Mouse (Mus musculus): ENCODE data around the gene Il34.

Gene Il34

DNA sequence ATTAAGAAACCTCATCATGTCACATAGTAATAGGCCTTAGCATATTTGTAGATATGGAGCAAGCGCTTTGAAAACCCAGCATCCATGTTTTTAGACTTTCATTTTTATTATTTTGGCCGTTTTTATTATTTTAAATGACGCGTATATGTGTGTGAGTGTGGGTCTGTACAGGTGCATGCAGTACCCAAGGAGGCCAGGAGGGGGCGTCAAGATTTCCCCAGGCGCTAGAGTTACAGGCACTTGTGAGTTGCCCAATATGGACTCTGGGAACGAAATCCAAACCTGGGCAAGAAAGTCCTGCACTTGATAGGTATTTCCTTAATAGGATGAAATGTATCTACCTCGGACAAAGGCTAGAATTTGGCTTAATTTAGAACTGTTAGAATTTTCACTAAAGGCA is 30.4 kb downstream of the Il34 start:
- DNase-seq, result no peak

DNA sequence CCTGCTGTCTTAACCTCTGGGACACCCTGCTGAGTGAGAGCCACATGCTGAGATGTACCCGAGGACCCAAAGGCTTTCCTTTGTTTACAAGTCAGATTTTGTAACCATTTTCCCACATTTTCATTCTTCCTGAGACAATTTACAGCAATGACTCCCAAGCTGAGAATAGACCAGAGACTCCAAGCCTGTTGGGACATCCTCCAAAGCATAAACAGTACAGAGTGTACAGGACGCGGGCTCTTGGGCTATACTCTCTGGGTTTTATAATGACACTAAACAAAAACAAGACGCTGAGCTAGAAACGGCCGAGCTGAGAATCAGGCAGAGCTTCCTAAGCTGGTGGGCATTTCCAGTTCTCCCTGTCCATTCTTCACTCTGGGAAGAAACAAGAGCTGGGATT is 31.0 kb downstream of the Il34 start:
- no peak for DNase-seq

DNA sequence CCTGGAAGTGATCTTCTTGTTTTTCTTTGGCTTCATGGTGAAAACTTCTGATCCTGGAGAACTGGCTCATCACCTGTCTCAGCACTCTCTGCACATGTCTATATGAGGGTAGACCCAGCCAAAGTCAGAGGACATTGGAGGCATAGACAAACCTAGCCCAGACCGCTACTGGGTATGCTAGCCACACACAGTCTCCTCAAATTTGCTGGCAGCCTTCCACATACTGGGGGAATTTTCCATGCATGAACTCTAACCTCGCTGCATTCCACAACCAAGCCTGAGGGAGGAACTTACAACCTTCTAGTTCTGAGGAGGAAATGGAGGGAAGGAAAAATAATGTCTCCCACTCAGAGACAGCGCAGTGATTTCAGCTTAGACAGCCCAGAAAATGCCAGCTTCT is 31.7 kb downstream of the Il34 start:
- no peak for DNase-seq

- no peak for DNase-seq
These were observed 33.3 kb downstream of the Il34 start for GRCm38 (mm10) chr8:110772452-110772851.

DNA sequence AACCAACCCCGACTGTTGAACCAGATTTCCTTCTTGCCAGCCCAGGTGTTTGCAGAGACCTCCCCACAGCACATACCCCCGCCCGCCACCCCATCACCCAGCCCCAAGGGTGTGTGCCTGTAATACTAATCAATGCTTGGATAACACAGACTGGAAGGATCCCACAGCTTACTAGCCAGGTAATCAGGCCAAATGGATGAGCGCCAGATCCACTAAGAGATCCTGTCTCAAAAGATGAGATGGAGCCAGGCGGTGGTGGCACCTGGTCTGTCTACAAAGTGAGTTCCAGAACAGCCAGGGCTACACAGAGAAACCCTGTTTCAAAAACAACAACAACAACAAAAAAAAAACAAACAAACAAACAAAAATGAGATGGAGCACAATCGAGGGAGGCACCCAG is 38.5 kb downstream of the Il34 start:
- peak in 1 of 2 experiments; percentile 10 for DNase-seq

DNA sequence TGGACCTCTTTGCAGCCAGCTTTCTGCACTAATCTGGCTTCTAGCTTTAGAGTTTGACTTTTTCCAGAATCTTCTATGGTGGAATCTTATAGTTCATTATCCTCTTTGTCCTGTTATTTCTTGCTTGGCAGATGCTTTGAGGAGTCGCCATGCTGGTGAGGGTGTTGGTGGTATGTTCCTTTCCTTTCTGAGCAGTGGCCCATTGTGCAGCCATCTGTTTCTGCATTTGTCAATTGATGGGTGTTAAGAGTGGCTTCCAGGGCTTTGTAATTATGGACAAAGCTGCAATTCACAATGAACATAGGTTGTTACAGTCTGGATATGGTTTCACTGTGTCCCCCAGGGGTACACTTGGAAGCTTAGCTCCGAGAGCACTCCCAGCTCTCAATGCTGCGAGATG is 41.1 kb downstream of the Il34 start:
- peak; percentile 32 to 38 for DNase-seq

DNA sequence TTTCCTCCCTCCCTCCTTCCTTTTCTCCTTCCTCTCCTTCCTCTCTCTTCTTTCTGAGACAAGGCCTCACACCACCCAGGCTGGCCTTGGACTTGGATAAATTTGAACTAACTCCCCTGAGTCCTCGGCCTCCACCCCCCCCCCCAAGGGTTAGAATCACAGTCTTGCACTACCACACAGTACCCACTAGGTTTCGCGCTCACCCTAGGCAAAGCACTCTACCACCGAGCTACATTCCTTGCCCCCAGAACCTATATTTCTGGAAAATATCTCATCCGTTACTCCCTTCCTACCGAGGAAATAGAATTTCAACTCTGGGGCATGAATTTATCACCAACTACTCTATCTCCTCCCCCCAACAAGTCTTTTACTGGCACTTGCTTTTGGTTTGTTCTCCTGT is 43.7 kb downstream of the Il34 start:
- DNase-seq, result no peak

GRCm38 (mm10) chr8:110761185-110761584 is 44.5 kb downstream of the Il34 start:
- DNase-seq, result no peak

DNA sequence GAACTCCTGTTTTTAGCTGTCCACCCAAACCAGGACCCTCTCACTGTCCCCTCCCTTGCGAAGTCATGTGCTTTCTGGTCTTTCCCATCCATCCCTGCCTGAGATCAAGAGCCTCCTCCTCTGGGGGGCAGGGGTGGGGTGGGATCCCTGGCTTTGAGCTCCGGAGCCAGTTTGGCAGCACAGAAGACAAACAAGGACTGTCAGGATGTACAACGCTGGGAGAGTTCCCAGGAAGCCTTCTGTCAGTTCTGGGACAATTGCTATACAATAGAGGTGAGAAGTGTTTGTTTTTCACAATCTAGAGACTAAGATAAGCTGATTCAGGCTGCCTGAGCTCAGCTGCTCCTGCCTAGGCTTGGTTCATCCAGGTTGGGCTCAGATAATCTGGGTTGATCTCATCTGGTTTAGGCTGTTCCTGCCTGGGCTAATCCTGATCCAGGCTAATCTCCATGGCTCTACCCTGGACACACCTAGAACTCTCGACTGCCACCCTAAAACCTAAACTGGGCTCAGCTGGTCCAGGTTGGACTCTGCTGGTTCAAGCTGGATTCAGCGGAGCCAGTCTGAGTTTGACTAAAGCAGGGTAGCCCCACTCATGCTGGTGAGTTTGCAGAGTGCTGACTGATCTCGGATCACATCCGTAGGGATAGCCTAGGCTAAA is 45.3 kb downstream of the Il34 start:
- DNase-seq, result no peak

DNA sequence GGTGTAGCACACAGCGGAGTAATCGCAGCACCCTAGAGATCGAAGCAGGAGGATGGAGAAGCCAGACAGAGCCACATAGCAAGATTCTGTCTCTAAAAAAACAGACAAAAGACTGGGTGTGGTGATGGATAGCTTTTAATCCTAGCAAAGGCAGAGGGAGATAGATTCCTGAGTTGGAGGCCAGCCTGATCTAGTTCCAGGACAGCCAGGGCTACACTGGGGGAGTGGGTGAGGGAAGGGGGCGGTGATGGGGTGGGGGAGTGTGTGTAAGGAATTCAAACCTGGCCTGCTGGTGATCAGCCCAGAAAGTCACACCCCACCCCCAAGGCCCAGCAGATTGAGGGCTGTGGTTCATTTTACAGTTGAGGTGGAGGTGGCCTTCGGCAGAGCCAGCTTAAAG is 49.5 kb downstream of the Il34 start:
- DNase-seq, result no peak

DNA sequence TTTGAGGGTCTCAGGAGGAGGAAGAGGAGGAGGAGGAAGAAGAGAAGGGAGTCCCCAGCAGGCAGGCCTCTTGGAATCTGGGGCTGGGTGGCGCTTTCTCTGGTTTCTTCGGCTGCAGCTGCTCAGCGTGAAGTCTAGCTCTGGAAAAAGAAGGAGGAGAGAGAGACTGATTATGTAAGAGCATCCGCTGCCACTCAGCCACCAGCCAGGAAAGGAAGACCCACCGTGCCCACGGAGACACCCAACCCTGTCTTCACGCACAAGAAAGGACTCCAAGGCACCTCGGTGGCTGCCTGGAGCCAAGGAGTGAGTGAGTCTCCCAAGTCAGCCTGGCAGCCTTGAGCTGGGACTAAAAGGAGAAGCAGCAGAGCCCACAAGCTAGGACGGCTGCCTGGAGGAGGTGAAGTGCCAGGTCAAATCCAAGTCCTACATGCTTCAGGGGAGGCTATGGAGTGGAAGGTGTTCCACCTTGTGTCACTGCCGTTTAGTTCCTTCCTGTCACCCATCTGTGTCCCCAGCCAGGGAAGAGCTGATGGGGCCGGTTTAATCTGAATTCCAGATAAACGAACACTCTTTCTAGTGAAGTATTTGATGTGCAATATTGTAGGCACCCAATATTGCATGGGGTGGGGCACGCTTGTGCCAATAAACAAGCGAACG is 50.1 kb downstream of the Il34 start:
- DNase-seq, result no peak

GRCm38 (mm10) chr8:110754713-110755112 is 51.0 kb downstream of the Il34 start:
- no peak for DNase-seq

- no peak for DNase-seq
These were observed 54.2 kb downstream of the Il34 start for GRCm38 (mm10) chr8:110751490-110751889.

DNA sequence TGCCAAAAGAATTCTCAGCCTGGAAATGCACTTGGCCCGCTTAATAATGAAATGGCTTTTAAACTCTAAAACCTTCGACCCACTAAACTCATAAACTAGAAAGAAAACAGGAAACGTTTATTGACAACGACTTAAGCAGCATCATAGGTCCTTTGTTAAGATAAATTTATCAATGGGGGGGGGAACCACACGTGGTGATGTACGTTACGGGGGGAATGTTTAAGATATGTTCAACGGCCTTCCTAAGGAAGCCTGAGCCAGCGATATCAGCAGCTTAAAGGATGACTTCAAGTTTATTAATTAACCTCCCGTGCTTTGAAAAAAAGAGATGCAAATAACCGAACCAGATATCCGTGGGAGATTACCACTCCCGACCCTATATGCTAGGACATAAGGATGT is 55.5 kb downstream of the Il34 start:
- DNase-seq, result no peak

DNA sequence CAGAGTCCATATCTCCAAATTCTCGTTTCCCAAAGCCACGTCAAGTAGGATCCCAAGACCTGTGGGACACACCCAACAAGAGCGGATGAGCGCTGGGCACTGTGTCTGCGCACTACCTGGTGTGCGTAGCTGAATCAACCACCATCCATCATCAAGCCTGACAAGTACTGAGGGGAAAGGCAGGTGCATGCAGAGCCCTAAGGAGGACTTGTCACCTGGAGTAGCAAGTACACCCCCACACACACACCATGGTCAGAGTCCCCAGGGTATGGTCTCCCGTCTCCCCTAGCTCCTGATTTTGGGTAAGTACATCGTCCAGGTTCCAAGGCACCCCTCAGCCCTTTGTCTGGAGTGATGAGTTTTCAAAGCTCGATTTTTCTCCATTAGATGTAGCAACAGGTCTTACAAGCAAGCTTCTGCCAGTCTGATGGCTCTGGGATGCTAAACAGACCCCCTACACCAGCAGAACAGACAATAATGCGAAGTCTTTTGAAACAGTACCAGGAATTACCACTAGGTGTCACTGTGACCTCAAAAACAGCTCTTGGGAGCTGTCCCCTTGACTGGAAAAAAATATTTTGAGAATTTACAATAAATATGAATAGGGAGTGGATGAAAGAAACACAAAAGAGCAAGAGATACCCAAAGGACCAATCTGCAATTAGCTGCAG is 56.1 kb downstream of the Il34 start:
- no peak for DNase-seq

DNA sequence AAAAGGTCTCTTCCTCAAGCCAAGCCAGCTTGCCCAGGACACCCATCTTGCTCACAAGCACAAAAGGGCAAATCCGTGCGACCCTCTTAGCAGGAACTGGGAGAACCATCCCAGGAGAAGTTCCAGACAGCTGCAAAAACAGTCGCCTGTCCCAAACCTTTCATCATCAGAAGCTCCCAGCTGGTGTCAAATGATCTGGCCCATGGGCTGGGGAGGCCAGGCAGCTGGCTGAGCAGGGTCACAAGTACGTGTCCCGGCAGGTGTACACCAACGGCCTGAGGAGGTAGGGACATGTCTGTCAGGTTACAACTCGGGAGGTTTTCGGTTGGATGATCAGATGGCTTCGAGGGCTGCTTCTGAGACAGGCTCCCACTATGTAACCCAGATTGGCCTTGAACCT is 59.1 kb downstream of the Il34 start:
- DNase-seq, result no peak

DNA sequence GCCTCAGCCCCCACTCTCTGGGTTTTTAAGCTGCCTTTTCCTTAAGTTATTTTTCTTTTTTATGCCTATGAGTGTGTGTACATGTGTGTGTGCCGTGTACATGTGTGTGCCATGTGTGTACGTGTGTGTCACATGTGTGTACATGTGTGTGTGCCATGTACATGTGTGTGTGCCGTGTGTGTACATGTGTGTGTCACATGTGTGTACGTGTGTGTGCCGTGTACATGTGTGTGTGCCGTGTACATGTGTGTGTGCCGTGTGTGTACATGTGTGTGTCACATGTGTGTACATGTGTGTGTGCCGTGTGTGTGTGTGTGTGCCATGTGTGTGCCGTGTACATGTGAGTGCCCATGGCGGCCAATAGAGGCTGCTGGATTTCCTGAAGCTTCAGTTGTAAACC is 60.6 kb downstream of the Il34 start:
- DNase-seq, result no peak

DNA sequence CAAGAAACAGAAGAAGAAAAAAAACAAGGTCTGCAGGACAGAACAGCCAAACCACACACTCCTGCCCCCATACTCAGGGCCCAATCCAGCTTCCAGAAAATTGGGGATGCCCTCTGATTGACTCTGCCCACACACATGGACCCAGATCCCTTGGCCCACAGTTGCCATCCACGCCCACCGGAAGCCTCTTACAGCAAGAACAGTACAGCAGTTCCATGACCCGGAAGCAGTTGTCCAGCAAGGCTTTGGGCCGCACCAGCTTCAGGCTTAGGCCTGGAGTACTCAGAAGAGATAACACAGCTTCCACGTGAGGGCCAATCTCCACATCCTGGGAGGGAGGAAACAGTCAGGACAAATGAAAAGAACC is 63.3 kb downstream of the Il34 start:
- no peak for DNase-seq

GRCm38 (mm10) chr8:110741816-110742451 is 63.8 kb downstream of the Il34 start:
- peak; percentile 12 to 43 for DNase-seq

- DNase-seq, result no peak
These were observed 65.0 kb downstream of the Il34 start for GRCm38 (mm10) chr8:110740629-110741175.

- DNase-seq, result peak in 1 of 2 experiments; percentile 24
These were observed 67.0 kb downstream of the Il34 start for GRCm38 (mm10) chr8:110738591-110739195.

DNA sequence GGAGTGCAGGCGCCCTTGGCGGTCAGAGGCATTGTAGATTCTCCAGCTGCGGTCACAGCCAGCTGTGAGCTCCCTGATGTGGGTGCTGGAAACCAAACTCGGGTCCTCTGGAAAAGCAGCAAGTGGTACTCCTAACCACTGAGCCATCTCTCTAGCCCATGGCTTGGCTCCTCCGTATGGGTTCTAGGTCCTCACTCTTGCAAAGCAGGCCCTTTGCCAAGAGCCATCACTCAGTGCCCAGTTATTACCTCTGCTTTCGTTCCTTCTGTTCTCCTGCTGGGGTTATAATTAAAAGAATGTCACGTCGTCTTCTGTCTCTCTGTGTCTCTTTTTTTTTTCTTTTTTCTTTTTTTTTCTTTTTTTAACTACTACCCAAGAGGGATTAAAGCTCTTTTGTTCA is 72.7 kb downstream of the Il34 start:
- peak; percentile 60 to 65 for DNase-seq

- DNase-seq, result peak in 1 of 2 experiments; percentile 19
These were observed 74.3 kb downstream of the Il34 start for GRCm38 (mm10) chr8:110731346-110731859.

Measured in cerebellum, postnatal 36 days (tissue).